In the genomic region with DNA sequence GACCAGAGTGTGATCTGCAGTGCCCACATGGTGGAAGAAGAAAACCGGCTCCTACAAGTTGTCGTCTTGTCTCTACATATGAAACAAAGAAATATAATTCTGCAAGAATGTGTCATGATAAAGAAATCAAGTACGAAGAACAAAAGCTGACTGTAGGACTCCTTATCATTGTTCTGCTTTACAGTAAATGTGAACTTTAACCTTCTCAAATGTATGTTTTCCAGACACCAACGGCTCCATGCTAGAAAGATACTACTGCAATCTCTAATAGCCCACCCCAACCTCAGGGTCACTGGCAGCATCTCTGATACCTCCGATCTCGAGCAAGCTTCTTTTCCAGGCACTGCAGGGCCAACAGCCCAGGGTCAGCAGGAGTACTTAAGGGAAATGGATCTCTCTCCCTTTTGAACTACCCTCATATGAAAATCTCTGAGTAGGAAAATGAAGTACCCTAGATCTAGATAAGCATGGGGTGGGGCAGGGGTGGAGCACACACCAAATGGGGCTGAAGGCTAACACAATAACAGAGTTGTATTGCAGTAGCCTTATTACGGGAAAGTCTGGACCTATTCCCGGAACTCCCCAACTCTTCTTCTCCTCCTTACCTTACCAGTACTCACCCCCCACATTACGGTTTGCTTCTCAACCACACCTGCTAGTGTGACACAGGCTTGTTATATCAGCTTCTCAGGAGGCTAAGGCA, we compare ENCODE assay signal across 28 mouse cellular contexts. TPM values are rescaled to one million over a fixed set of nuclear protein-coding genes. Genes with fewer than 3 reads are reported as not detected.
A peak's percentile ranks its signal among the peaks of the same experiment; 100 is the strongest.
DNase-seq lines count a peak whose midpoint lies in the region; ATAC-seq and TF ChIP-seq lines count a peak whose summit lies in the region.
"Had no signal": no experiment of that assay in that cellular context is flagged by ENCODE, and none has a peak within 500 bp of the region (broad histone marks: within the 10 kb centered on the region; RNA-seq: fewer than 3 reads in every experiment).

No protein-coding gene starts in this region.

- TF ChIP-seq EP300 in stomach, postnatal 0 days (optimal IDR thresholded peaks at IDR 0.05): no peak

- H3K27ac ChIP-seq in testis, adult 2 months (ENCODE audit: control insufficient read depth, insufficient read depth, low read depth, low read length): peak overlapping the region; percentile 39; the same call in 1 of the 2 replicates
- H3K27ac ChIP-seq in intestine, postnatal 0 days (ENCODE audit: low read depth, low read length): no peak overlapping the region; the same call in none of the 2 replicates
- H3K27ac ChIP-seq in stomach, postnatal 0 days (replicated peaks): 0 out of 2 replicates have a peak overlapping the region, but pooled peaks have one; percentile 31
- no peak overlapping the region for H3K27ac ChIP-seq in hindbrain, postnatal 0 days
- H3K27ac ChIP-seq: embryonic facial prominence, embryonic 10.5 days; embryonic facial prominence, embryonic 13.5 days; forebrain, embryonic 12.5 days; gastrocnemius, adult 2 months; hindbrain, embryonic 14.5 days had no signal

- no peaks in the 10 kb centered on the region for H3K4me1 ChIP-seq in testis, adult 2 months (ENCODE audit: control insufficient read depth, insufficient read depth, low read length)
- 0 out of 2 replicates have a peak, but pooled peaks cover 3% of the 10 kb centered on the region for H3K4me1 ChIP-seq in intestine, postnatal 0 days (replicated peaks; ENCODE audit: control insufficient read depth, insufficient read depth, low read length)
- H3K4me1 ChIP-seq in stomach, postnatal 0 days (replicated peaks; ENCODE audit: control insufficient read depth, insufficient read depth): no peaks in the 10 kb centered on the region
- H3K4me1 ChIP-seq in hindbrain, postnatal 0 days (ENCODE audit: insufficient read depth, low read length): no peaks in the 10 kb centered on the region
- H3K4me1 ChIP-seq: embryonic facial prominence, embryonic 10.5 days; embryonic facial prominence, embryonic 13.5 days; forebrain, embryonic 12.5 days had no signal

- no peak for DNase-seq in testis, postnatal 10 days (ENCODE audit: low spot score)
- DNase-seq in stomach, postnatal 0 days (ENCODE audit: low spot score): no peak
- no peak for DNase-seq in urinary bladder, postnatal 36 days (ENCODE audit: low spot score in 2 of 2)
- DNase-seq in heart, postnatal 4 days: no peak
- no peak for DNase-seq in hindbrain, postnatal 0 days (ENCODE audit: low spot score)
- DNase-seq: adrenal gland, adult 2 months; adrenal gland, postnatal 25 days; cerebellum, adult 11-12 months; cerebellum, adult 8-10 months; cerebellum, postnatal 10 days; cerebellum, postnatal 36 days; embryo, embryonic 11 days; forebrain, postnatal 0 days; gastrocnemius, adult 2 months; gastrocnemius, postnatal 14 days; heart, adult 11 months; heart, postnatal 36 days had no signal

- H3ac ChIP-seq in myocyte (ENCODE audit: control insufficient read depth, insufficient read length): no peak overlapping the region

- H3K4me3 ChIP-seq in testis, adult 2 months (ENCODE audit: control insufficient read depth, low read depth, low read length): no peak overlapping the region
- no peak overlapping the region for H3K4me3 ChIP-seq in intestine, postnatal 0 days (ENCODE audit: low read depth, low read length)
- no peak overlapping the region for H3K4me3 ChIP-seq in myocyte
- H3K4me3 ChIP-seq in stomach, postnatal 0 days (ENCODE audit: low read depth, low read length): no peak overlapping the region
- H3K4me3 ChIP-seq in hindbrain, postnatal 0 days (ENCODE audit: low read length): no peak overlapping the region
- H3K4me3 ChIP-seq: embryonic facial prominence, embryonic 10.5 days; embryonic facial prominence, embryonic 13.5 days; erythroblast, embryonic 14.5 days; forebrain, embryonic 12.5 days; gastrocnemius, adult 2 months had no signal

- TF ChIP-seq CTCF in testis, adult 2 months (IDR thresholded peaks at IDR 0.05; ENCODE audit: control insufficient read depth, insufficient read depth, insufficient replicate concordance, low read depth, low read length): no peak
- no peak for TF ChIP-seq CTCF in intestine, postnatal 0 days (IDR thresholded peaks at IDR 0.05; ENCODE audit: low read depth)
- no peak for TF ChIP-seq CTCF in stomach, postnatal 0 days (IDR thresholded peaks at IDR 0.05; ENCODE audit: low read depth)
- TF ChIP-seq CTCF in hindbrain, postnatal 0 days (IDR thresholded peaks at IDR 0.05; ENCODE audit: low read depth): no peak

- ATAC-seq in intestine, postnatal 0 days: peak; percentile 86
- peak; percentile 59; the same call in 1 of the 2 replicates for ATAC-seq in stomach, postnatal 0 days (ENCODE audit: low FRiP score, low TSS enrichment)
- ATAC-seq in hindbrain, postnatal 0 days: no peak
- ATAC-seq: CD4-positive, CD25-positive, alpha-beta regulatory T cell, adult 4 months; forebrain, postnatal 0 days had no signal

- H3K79me2 ChIP-seq in myocyte (ENCODE audit: control insufficient read depth, insufficient read depth): no peaks in the 10 kb centered on the region

- 45% methylated on average over 9 of the region's 9 CpGs for WGBS in intestine, postnatal 0 days
- WGBS in stomach, postnatal 0 days: 58% methylated on average over 9 of the region's 9 CpGs
- WGBS in hindbrain, postnatal 0 days: 87% methylated on average over 9 of the region's 9 CpGs

- no peak for TF ChIP-seq POLR2A in testis, adult 2 months (IDR thresholded peaks at IDR 0.05; ENCODE audit: control insufficient read depth, low read depth, low read length)
- no peak for TF ChIP-seq POLR2A in myocyte (IDR thresholded peaks at IDR 0.05; ENCODE audit: insufficient read length, low read depth)

- no peaks in the 10 kb centered on the region for H3K9me3 ChIP-seq in intestine, postnatal 0 days (ENCODE audit: control insufficient read depth)
- no peaks in the 10 kb centered on the region for H3K9me3 ChIP-seq in stomach, postnatal 0 days (ENCODE audit: control insufficient read depth, low read length)
- H3K9me3 ChIP-seq in hindbrain, postnatal 0 days (ENCODE audit: low read length): no peaks in the 10 kb centered on the region
- H3K9me3 ChIP-seq: embryonic facial prominence, embryonic 10.5 days; embryonic facial prominence, embryonic 13.5 days; forebrain, embryonic 12.5 days had no signal

- H3K4me2 ChIP-seq in intestine, postnatal 0 days (replicated peaks; ENCODE audit: low read depth): peak overlapping the region; percentile 43
- peak overlapping the region; percentile 12 for H3K4me2 ChIP-seq in myocyte (ENCODE audit: low read depth)
- no peak overlapping the region for H3K4me2 ChIP-seq in stomach, postnatal 0 days (replicated peaks; ENCODE audit: low read depth)
- H3K4me2 ChIP-seq in hindbrain, postnatal 0 days (ENCODE audit: low read depth, low read length): no peak overlapping the region
- H3K4me2 ChIP-seq: embryonic facial prominence, embryonic 13.5 days; forebrain, embryonic 12.5 days; heart, embryonic 11.5 days; hindbrain, embryonic 14.5 days had no signal

- no peak overlapping the region for H3K9ac ChIP-seq in intestine, postnatal 0 days (ENCODE audit: low read depth, low read length)
- H3K9ac ChIP-seq in stomach, postnatal 0 days (ENCODE audit: low read length): no peak overlapping the region
- H3K9ac ChIP-seq in hindbrain, postnatal 0 days (replicated peaks; ENCODE audit: low read length): no peak overlapping the region
- H3K9ac ChIP-seq: embryonic facial prominence, embryonic 13.5 days; forebrain, embryonic 12.5 days; forebrain, postnatal 0 days; hindbrain, embryonic 14.5 days had no signal

- no peaks in the 10 kb centered on the region for H3K27me3 ChIP-seq in testis, adult 2 months (ENCODE audit: control insufficient read depth, insufficient read depth, low read length)
- no peaks in the 10 kb centered on the region for H3K27me3 ChIP-seq in intestine, postnatal 0 days (replicated peaks; ENCODE audit: control insufficient read depth, insufficient read depth, low read length)
- H3K27me3 ChIP-seq in myocyte (ENCODE audit: control insufficient read depth, insufficient read depth, insufficient read length): no peaks in the 10 kb centered on the region
- H3K27me3 ChIP-seq in stomach, postnatal 0 days (ENCODE audit: control insufficient read depth, insufficient read depth, low read length): no peaks in the 10 kb centered on the region
- H3K27me3 ChIP-seq in hindbrain, postnatal 0 days (ENCODE audit: insufficient read depth, low read length): no peaks in the 10 kb centered on the region
- H3K27me3 ChIP-seq: embryonic facial prominence, embryonic 13.5 days; forebrain, embryonic 12.5 days had no signal

- no peaks in the 10 kb centered on the region for H3K36me3 ChIP-seq in testis, adult 2 months (ENCODE audit: control insufficient read depth, insufficient read depth, low read length)
- no peaks in the 10 kb centered on the region for H3K36me3 ChIP-seq in intestine, postnatal 0 days (ENCODE audit: control insufficient read depth, insufficient read depth)
- no peaks in the 10 kb centered on the region for H3K36me3 ChIP-seq in myocyte (ENCODE audit: control insufficient read depth, insufficient read depth)
- H3K36me3 ChIP-seq in stomach, postnatal 0 days (ENCODE audit: control insufficient read depth, insufficient read depth, low read length): no peaks in the 10 kb centered on the region
- no peaks in the 10 kb centered on the region for H3K36me3 ChIP-seq in hindbrain, postnatal 0 days (ENCODE audit: insufficient read depth, low read length)
- H3K36me3 ChIP-seq: embryonic facial prominence, embryonic 10.5 days; embryonic facial prominence, embryonic 13.5 days; forebrain, embryonic 12.5 days had no signal

TF ChIP-seq in myocyte, 11 proteins besides CTCF, POLR2A, EP300 and RAD21 (continues in another document):
- TF ChIP-seq SRF (IDR thresholded peaks at IDR 0.05; ENCODE audit: control insufficient read depth, insufficient read length, low read depth): no peak
- TF ChIP-seq TCF12 (IDR thresholded peaks at IDR 0.05; ENCODE audit: insufficient read depth, poor library complexity, severe bottlenecking): no peak
- TF ChIP-seq REST (IDR thresholded peaks at IDR 0.05; ENCODE audit: insufficient read depth, insufficient read length): no peak
- no peak for TF ChIP-seq TCF3 (IDR thresholded peaks at IDR 0.05; ENCODE audit: insufficient read length, low read depth)
- TF ChIP-seq CEBPB (IDR thresholded peaks at IDR 0.05; ENCODE audit: insufficient read depth, poor library complexity, severe bottlenecking): no peak
- TF ChIP-seq E2F4 (IDR thresholded peaks at IDR 0.05; ENCODE audit: insufficient read depth): no peak
- TF ChIP-seq MYOD1 (IDR thresholded peaks at IDR 0.05; ENCODE audit: control insufficient read depth in 1 of 3, insufficient read length in 2 of 3, low read depth in 2 of 3): no peak
- no peak for TF ChIP-seq POLR2AphosphoS2 (IDR thresholded peaks at IDR 0.05; ENCODE audit: insufficient read length, low read depth)

RNA-seq across cellular contexts. Expression of gene Arap2, which starts 22.6 kb away (rescaled TPM):
- 2.2 and 2.7 TPM in 2 replicates for polyA plus RNA-seq in testis, adult 2 months (2012; rRNA removed)
- polyA plus RNA-seq in intestine, postnatal 0 days (2015; fragmentation: Nextera tagmentation; extraction: Ambion mirVana): 11.9 and 17.0 TPM in 2 replicates
- 1.2 TPM for polyA plus RNA-seq in myocyte (2012; fragmentation: generic; extraction: Trizol)
- 18.5 and 18.7 TPM in 2 replicates for polyA plus RNA-seq in stomach, postnatal 0 days (2015; fragmentation: Nextera tagmentation; extraction: Ambion mirVana)
- 1 to 10 TPM; 6.5 to 8.6 TPM for total RNA-seq in heart, postnatal 4 days (2021)
- total RNA-seq in hindbrain, postnatal 0 days (2014; rRNA removed): 14.3 and 17.2 TPM in 2 replicates
- 14.2 and 14.5 TPM in 2 replicates for polyA plus RNA-seq in hindbrain, postnatal 0 days (2015; fragmentation: Nextera tagmentation; extraction: Ambion mirVana)
- total RNA-seq: MEL had no signal
- polyA plus RNA-seq: erythroblast, embryonic 14.5 days had no signal

Comparison
In these comparisons a context has a peak if more than half of its experiments do, and no peak if none do; other contexts are left out.
1. H3K27ac ChIP-seq: peak in testis, adult 2 months (single experiment) and stomach, postnatal 0 days (single experiment); none in intestine, postnatal 0 days (single experiment) and hindbrain, postnatal 0 days (single experiment).
2. H3K4me2 ChIP-seq: peak in intestine, postnatal 0 days (single experiment) and myocyte (single experiment); none in stomach, postnatal 0 days (single experiment) and hindbrain, postnatal 0 days (single experiment).